Mouse (Mus musculus): ENCODE measurements around the gene Rps15.

Rps15 gene

DNA sequence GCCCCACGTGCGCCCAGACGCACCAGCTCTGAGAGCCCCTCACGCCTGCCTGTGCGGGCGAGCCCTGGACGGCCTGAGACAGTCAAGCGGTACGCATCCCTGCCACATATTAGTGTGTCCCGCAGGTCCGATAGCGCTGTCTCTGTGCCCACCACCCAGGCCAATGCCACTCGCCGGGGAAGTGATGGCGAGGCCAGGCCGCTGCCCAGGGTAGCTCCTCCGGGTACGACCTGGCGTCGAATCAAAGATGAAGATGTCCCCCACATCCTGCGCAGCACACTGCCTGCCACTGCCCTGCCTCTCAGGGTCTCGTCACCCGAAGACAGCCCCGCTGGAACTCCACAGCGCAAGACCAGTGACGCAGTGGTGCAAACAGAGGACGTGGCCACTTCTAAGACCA, 23.1 kb downstream of the Rps15 start:
- no peak for DNase-seq (ENCODE audit: low read depth, low spot score)

DNA sequence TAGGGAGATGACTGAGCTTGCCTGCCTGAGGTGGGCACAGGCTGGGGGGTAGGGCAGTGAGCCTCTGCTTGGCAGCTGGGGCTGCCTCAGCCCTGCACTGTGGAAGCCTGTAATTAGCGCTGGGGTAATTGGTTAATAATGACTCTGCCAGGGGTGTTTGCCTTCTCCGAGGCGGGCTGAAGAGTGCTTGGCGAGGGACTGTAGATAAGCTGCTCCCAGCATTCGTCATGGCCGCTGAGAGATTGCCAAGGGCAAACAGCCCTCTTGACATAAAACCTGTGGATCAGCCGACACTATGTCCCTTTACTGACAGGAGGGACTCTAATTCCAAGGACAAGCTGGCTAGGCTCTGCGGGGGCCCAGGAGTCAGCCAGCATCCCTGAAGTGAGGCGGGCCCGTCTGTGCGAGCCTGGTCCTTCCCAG, 24.1 kb downstream of the Rps15 start:
- DNase-seq (ENCODE audit: low read depth, low spot score), result no peak

DNA sequence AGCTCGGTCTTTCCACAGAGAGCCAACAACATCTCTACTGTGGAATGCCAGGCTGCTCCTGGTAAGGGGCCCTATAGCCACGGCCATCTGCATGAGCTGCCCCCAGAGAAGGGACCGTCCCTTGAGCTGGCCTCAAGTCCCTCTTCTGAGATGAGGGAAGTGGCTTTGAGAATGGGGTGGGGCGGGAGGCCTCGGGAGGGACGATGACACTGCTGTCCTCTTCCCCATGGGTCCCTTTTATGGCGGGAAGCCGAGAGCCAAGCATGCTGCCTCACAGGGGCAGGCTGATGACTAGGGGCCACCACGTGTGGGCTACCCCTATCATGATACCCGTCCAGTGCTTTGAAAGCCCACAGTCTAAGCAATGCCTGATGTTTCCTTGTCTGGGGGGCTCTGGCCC, 24.8 kb downstream of the Rps15 start:
- DNase-seq (ENCODE audit: low read depth, low spot score), result no peak

DNA sequence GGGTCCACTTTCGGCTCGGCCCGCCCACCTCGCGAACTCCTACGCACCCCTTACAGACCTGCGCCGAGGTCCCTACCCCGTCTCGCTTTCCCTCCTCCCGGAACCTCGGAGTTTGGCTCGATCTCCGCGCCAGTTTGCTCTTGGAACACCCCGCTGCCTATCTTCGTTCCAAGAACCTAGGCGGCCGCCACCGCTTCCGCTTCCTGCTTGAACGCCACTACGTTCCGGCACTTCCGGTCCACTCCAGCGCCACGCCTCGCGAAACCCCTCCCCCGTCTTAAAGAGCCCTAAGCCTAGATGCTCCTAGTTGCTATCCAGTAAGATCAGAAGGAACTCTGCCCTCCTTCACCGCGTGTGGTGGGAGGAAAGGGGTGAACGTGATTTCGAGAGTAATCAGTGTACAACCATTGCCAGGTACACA, 28.1 kb downstream of the Rps15 start, which contains the start of gene 2310011J03Rik:
2310011J03Rik (minus strand) TSS at position 198 of the 421 bp plus-strand sequence.
- peak; percentile 84 for DNase-seq (ENCODE audit: low read depth, low spot score)

DNA sequence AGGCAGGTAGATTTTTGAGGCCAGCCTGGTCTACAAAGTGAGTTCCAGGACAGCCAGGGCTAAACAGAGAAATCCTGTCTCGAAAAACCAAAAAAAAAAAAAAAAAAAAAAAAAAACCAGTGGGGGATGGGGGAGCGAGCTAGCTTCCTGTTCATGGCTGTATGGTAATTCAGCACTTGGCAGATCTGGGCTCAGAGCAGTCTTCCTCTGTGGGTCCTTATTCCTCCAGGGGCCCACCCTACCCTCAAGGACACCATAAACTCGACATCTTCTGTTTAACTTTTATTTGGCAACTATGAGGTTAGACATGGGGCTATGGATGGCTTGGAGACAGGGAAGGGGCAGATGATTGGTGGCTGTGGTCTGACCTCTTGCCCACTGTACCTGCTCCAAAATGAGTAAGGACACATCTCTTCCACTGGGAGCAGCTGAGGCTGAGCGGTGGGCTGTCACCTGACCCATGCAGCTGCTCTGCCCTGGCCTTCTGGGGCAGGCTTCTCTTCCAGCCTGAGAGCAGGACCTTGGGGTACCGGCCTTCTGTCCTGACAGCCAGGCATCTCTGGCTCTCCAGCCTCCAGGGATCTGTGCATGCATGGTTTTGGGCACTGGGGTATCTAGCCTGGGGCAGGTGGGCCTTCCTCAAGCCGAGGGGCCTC, 28.9 kb downstream of the Rps15 start:
- no peak for DNase-seq (ENCODE audit: low read depth, low spot score)

DNA sequence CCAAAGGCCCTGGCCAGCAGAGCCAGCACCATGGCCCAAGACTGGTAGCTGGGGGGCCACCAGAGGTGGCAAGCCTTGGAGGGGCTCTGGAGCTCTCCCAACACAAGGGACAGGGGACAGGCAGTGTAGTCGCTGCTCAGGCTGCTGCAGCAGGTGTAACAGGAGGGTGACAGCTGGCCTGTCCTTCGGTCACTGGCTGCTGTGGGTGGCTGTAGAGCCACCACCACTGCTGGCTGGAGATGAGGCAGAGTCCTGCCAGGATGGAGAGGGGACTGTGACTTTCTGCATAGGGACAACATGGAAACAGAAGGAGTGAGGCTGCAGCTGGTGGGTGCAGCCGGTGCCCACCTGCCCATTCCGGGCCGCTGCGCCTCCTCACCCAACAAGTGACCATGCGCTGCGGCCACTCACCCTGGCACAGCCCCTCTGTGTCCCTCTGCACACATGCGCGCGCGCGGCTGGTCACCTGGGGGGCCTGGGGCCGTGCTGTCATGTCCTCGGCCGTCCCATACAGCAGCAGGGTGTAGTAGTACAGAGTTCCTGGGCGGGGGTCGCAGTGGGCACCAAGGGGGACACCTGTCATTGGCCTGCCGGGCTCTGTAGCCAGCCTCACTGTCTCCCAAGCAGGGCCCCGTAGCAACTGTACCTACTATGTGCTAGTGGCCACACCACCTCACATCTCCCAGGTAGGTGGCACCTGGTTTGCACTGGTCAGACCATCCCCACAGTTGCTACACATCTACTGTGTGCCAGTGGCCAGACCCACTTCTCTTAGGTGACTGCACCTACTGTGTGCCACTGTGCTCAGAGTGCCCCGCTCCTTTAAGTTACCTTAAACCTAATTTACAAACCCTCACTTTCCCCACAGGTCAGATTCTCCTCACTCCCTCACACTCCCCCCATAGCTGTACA, 29.7 kb downstream of the Rps15 start:
- DNase-seq (ENCODE audit: low read depth, low spot score), result no peak

DNA sequence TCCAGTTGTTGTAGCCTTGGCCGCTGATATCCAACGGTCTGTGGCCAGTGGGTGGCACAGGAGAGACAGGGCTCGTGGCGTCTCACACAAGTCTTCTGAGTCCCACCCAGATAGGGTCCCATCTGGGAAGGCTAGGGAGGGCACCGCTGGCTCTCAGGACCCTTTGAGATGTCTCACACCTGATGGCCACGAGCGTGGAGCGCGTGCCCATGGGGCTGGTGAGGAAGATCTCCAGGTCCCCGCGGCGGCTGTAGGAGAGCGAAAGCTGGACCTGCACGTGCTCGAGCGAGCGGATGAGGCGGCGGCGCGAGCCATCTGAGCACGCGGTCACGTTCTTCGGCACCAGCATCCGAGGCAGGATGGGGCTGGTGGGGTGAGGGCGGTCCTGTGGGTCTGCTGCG, 30.6 kb downstream of the Rps15 start:
- no peak for DNase-seq (ENCODE audit: low read depth, low spot score)

DNA sequence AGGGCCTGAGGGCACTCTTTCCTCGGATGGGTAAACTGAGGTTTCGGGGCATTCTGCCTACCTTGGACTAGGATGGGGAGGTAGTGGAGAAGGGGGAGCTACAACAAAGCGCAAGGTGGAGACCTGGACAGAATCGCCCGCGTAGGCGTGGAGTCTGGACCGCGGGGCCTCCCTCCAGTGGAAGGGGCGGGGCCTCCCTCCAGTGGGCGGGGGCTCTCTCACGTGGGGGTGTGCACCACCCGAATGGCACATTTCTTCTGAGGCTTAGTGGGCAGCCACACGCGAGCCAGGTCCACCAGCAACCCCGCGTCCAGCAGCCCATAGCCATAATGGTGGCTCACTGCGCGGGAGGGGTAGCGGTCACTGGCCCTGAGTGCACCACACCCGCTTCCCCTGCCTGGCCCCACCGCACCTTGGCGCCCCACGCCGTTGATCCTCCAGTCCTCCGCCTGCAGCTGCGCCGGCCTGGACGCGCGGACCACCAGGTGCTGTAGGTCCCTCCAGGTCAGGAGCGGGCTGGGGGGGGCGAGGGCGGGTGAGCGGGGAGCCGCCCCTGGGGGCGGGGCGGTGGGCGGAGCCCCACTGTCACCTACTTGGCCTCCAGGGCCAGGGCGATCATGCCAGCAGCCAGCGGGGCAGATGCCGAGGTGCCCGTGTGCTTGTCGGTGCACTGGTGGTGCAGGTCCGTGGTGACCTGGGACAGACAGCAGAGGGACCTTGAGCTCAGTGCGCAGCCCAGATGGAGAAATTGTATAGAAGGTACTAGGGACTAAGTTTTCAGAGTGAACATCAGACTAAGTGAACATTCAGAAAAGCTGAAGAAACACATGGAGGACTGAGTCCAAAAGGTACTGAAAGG, 31.2 kb downstream of the Rps15 start:
- peak; percentile 62 for DNase-seq (ENCODE audit: low read depth, low spot score)

DNA sequence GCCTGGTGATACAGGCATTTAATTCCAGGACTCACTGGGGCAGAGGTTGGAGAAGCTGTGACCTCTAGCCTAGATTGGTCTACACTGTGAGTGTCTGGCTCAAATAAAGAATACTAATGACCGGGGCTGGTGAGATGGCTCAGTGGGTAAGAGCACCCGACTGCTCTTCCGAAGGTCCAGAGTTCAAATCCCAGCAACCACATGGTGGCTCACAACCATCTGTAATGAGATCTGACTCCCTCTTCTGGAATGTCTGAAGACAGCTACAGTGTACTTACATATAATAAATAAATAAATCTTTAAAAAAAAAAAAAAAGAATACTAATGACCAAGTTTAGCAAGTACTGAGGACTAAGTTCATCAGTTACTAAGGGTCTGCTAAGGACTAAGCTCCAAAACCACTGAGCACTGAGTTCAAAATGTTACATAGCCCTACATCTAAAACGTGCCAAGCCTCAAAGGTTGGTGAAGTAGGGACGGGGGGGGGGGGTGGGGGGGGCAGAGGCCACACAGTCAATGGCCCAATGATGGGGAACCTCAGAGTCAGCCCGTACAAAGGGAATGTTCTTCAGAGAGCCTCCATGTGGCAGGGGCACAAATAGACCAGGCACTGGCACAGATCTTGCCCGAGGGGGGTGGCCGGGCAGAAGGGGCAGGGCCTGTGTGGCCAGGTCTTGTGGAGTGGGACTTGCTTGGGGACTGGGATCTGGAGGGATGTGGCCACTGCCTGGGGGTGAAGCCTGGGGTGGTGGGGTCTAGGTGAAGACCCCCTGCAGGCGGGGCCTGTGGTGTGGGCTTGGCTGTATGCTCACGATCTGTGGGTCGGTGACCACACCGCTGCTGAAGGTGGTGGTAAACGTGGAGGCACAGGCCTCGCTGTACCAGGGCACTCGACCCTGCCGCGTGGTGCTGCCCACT, 32.1 kb downstream of the Rps15 start:
- no peak for DNase-seq (ENCODE audit: low read depth, low spot score)

DNA sequence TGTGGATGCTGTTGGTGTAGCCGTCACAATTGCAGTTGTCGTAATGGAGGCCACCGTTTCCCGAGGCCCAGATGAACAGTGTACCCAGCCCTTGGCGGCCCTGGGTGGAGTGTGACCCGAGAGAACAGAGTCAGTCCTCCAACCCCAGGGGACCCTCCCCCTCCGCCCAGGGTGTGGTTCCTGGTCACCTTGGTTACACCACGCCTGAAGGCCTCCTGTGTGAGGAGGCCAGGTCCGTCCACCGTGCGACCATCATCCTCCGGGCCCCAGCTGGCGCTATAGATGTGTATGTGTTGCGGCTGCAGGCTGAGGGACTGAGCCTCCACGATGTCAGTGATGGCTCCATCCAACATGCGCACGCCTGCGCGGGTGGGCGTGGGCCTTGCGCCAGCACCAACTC, 32.8 kb downstream of the Rps15 start:
- no peak for DNase-seq (ENCODE audit: low read depth, low spot score)

DNA sequence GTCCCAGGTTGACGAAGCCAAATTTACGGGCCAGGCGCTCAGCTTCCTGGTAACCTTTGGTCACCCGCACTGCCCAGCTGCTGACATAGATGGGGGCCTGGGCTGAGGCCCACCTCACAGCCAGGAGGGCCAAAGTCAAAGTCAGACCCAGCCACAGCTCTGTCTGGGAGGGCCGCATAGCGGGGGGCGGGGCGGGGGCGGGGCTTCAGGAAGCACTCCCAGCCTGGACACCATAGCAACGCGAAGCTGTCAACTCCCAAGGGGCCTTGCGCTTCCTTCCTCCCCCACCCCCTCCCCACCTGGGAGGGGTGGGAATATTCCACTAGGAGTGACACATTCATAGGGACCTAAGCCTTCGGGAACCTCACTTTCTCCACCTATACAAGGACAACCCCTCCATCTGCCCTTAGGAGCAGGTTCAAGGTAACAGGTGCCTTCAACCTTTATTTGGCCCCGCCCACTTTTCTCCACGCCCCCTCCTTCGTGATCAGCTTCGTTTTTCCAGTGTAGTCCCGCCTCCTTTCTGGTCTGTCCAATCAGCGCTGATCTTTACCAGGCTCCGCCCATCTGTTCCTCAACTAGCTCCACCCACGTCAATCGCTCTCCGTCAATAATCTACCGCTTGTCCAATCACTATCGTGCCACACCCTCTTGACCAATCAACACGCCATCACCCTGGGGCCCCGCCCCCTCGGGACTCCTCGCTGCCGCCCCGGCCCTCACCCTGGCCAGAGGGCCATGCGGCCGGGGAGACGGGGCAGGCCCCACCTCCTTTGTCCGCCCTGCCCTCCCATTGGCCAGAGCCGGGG, 37.2 kb downstream of the Rps15 start, which contains the start of the genes Pcsk4 and Reep6:
Pcsk4 (minus strand) TSS at position 226 of the 809 bp plus-strand sequence.
Reep6 (plus strand) TSS at position 681 of the 809 bp plus-strand sequence.
- DNase-seq (ENCODE audit: low read depth, low spot score), result peak; percentile 98

DNA sequence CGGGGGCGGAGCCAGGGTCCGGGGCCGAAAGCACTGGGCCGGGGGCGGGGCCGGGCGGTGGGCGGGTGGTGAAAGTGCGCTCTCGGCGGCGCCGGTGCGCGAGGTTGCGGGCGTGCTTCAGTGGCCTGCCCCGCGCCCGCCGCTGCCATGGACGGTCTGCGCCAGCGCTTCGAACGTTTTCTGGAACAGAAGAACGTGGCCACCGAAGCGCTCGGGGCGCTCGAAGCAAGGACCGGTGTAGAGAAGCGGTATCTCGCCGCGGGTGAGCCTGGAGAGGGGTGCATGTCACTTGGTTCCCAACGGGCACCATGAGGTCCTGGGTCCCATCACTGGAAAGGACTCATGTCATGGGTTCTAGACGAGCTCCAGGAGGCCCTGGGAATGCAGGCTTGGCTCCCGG, 37.8 kb downstream of the Rps15 start:
- DNase-seq (ENCODE audit: low read depth, low spot score), result no peak

DNA sequence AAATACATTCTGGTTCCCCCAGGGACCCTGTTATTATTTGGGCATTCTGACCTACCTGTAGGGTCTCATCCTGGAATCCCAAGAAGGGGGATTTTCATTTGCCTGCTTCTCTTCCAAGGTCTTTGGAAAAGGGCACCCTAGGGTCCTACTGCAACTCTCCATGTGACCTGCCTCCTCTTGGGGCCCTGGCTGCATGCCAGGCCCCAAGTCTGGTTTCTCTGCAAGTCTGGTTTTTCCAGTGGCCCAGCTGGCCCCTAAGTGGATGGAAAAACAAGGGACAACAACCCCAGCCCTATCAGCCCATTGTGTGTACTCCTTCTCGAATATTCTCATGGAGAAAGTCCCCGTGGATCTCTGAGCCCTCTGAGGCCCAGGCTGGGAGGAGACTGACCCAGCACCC, 38.6 kb downstream of the Rps15 start:
- DNase-seq (ENCODE audit: low read depth, low spot score), result no peak

DNA sequence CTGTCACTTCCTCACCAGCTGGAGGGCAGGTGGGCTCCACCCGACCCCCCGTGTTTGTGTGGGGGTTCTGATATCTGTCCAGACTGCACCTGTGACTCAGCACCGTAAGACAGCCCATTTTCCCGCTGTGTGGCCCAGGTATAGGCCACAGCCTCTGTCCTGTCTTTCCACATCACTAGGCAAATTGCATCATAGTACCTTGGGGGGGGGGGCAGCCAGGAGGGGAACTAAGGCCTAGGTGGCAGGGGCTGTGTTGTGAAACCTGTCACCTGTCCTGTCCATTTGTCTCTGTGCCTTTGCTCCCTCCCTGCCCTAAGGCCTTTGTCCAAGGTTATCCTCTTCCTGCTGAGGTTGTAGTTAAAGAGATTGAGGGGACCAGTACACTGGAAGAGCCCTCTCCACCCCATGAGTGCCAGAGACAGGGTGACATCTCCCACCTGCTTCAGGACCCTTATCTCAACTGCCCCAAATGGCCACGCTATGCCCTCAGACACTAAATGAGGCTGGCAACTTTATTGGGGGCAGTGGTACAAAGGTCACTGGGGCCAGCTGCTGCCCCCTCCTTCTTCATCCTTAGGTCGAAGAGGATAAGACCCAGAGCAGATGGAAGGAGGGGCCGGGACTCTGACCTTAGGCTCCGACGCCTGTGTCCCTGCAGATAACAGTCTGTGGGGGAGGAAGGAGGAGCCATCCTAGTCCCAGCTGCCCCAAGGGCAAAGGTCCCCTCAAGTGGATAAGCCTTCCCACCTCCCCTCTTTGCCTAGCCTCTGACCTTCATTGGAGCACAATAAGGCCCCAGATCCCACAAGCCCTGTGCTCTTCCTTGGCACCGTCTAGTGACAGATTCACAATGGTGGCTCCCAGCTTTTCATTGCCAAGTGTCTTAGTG, 39.6 kb downstream of the Rps15 start:
- peak; percentile 63 for DNase-seq (ENCODE audit: low read depth, low spot score)

DNA sequence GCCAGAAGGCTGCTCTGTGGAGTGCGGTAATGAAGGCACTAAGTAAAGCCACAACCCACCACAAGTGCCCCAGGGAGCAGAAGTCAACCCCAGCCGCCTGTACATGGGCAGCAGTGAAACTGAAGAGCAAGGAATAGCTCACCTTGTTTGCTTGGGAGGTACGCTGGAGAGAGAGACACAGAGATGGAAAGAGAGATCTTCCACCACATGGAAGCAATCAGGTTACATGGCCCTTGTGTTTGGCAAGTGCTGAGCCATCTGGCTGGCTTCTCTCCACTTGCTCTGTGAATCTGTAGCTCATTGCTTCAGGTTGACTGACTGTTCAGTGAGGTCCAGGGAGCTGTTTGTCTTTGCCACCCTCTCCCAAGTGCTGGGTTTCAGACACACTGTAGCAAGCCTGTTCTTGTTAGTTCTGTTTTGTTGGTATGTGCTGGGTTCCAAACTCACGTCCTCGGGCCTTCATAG, 40.3 kb downstream of the Rps15 start:
- DNase-seq (ENCODE audit: low read depth, low spot score), result no peak

DNA sequence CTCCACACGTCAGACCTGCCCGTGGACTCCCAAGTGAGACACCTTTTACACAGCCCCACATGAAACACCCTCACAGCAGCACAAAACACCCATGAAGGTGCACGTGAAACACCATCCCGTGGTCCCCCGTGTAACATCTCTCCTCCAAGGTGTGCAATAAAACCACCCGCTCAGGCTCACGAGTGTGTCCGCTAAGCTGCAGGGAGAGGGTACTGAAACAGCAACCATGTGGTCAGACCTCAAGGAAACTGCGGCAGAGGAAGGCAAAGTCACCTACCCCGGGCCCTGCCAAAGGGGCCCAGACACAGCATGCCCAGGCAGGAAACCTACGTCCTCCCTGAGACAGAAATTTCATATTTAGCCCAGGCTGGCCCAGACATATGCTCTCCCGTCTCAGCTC, 44.0 kb downstream of the Rps15 start:
- no peak for DNase-seq (ENCODE audit: low read depth, low spot score)

DNA sequence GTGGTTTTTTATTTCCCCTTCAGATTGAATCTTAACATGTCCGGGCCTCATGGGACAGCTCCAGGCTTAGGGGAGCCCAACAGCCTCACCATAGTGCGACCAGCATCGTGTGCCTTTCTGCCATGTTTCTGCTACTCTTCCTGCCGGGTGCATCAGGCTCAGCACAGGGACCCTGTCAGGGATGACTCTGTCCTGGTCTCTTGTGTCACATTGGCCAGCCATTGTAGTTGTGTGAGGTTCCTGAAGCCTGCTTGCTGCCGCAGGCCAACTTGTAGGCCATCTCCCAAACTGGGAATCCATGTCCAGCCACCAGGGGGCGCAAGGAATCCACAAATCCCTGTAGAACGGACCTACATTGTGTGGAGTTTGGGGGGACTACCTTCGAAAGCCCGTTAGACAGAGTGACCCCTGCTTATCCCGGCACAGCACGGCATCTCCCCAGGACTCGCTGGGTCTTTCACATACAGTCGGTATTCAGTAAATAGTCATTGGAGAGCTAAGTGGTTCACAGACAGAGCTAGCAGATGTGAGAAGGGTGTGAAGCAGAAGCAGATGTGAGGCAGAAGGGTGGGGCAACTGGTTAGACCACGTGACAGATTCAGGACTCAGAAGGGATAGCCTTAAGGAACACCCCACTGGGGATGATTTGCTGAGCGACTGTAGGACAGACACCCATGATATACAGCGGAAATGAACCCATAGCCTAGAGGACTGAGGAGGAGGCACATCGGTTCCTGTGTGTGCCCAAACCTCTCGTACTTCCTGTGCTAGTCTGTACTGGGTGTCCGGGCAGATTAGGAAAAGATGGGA, 47.9 kb downstream of the Rps15 start:
- DNase-seq (ENCODE audit: low read depth, low spot score), result peak; percentile 79

DNA sequence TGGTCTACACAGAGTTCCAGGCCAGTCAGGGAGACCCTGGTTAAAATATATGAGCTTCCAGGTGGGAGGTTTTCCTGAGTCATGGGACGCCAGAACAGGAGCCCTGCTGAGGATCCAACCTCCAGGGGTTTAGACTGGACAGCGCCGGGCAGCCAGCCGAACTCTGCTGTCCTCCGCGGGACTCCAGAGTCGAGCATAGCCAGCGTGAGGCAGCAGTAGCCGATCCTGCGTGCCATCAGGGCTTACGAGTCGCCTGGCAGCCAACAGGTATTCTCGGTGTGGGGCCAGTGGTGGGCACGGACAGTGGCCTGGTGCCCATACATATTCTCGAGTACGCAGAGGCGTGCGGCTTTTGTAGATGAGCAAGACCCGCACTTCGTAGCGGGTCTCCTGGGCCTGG, 48.8 kb downstream of the Rps15 start:
- no peak for DNase-seq (ENCODE audit: low read depth, low spot score)
